Mouse (Mus musculus) kidney, postnatal 0 days (tissue): ENCODE measurements around the gene Timeless. TPM values are rescaled to one million over a fixed set of nuclear protein-coding genes. Genes with fewer than 3 reads are reported as not detected.

Experiments used
- ATAC-seq: fragments of 200-750 bp; cut with Nextera tagmentation; replicated peaks from 2 replicates; pipeline ENCODE4 v1.8.0; 2017; ENCODE audit warnings: low read depth, moderate number of reproducible peaks, moderate TSS enrichment, moderate library complexity; ENCODE audit not compliant: low FRiP score
- DNase-seq: peaks from one replicate; pipeline ENCODE4 v3.0.0-alpha.2; 2016; ENCODE audit warnings: low spot score
- H3K27ac ChIP-seq: fragments of 300-500 bp; sonication (generic); 2 replicates; pipeline ENCODE4 v1.5.1; 2014; ENCODE audit warnings: mild to moderate bottlenecking
- H3K27me3 ChIP-seq: fragments of 300-500 bp; sonication (generic); 2 replicates; pipeline ENCODE4 v1.6.1; 2014; ENCODE audit warnings: low read length, mixed read lengths; ENCODE audit not compliant: insufficient read depth
- H3K36me3 ChIP-seq: fragments of 300-500 bp; sonication (generic); 2 replicates; pipeline ENCODE4 v1.6.1; 2014; ENCODE audit warnings: low read length, mixed read lengths; ENCODE audit not compliant: insufficient read depth
- H3K4me1 ChIP-seq: fragments of 300-500 bp; sonication (generic); replicated peaks from 2 replicates; pipeline ENCODE4 v1.6.1; 2014; ENCODE audit warnings: antibody characterized with exemption, low read length, mixed read lengths; ENCODE audit not compliant: insufficient read depth
- H3K4me2 ChIP-seq: fragments of 300-500 bp; sonication (generic); 2 replicates; pipeline ENCODE4 v1.6.1; 2014; ENCODE audit warnings: mild to moderate bottlenecking, low read length, moderate library complexity, mixed read lengths
- H3K4me3 ChIP-seq: fragments of 300-500 bp; sonication (generic); replicated peaks from 2 replicates; pipeline ENCODE4 v1.5.1; 2014; ENCODE audit warnings: low read depth, low read length
- H3K9ac ChIP-seq: fragments of 300-500 bp; sonication (generic); 2 replicates; pipeline ENCODE4 v1.6.1; 2014; ENCODE audit warnings: low read depth, low read length
- H3K9me3 ChIP-seq: fragments of 300-500 bp; sonication (generic); replicated peaks from 2 replicates; pipeline ENCODE4 v1.6.1; 2016; ENCODE audit warnings: low read length, inconsistent platforms, mixed read lengths
- CTCF ChIP-seq: IDR thresholded peaks from 2 replicates; pipeline ENCODE4 v1.5.1; 2016; ENCODE audit warnings: antibody characterized with exemption, low read depth, mild to moderate bottlenecking, moderate library complexity
- WGBS: fragments of 180-500 bp; shearing (Covaris S2); extraction: QIAGEN DNeasy Blood & Tissue Kit; methylation state at CpG from one replicate; pipeline ENCODE4 v1.1.7; 2014; 5-methylcytosine and 5-hydroxymethylcytosine counted together
- polyA plus RNA-seq: library from polyadenylated mRNA; unstranded; fragments of >200 nt; fragmentation: Nextera tagmentation; extraction: Ambion mirVana; gene quantifications from 2 replicates; pipeline ENCODE4 v1.2.1, GENCODE M21; 2015

The Timeless gene
- polyA plus RNA-seq, 1 experiment from 2014 or later, result 26.4 TPM

- H3K36me3 ChIP-seq, result 0 out of 2 replicates have a peak, but pooled peaks cover 11% of the 10 kb centered on the region
- DNase-seq, result no peak
- H3K27me3 ChIP-seq, result no peaks in the 10 kb centered on the region
- H3K4me3 ChIP-seq, result no peak overlapping the region
- no peaks in the 10 kb centered on the region for H3K4me1 ChIP-seq
- 73% methylated on average over 4 of the region's 4 CpGs for WGBS
- H3K4me2 ChIP-seq, result no peak overlapping the region
- H3K9me3 ChIP-seq, result no peaks in the 10 kb centered on the region
- ATAC-seq, result no peak
- no peak overlapping the region for H3K27ac ChIP-seq
- no peak overlapping the region for H3K9ac ChIP-seq
- TF ChIP-seq CTCF, result no peak
These were observed 4.5 kb downstream of the Timeless start for GRCm38 (mm10) chr10:128236321-128236720.

DNA sequence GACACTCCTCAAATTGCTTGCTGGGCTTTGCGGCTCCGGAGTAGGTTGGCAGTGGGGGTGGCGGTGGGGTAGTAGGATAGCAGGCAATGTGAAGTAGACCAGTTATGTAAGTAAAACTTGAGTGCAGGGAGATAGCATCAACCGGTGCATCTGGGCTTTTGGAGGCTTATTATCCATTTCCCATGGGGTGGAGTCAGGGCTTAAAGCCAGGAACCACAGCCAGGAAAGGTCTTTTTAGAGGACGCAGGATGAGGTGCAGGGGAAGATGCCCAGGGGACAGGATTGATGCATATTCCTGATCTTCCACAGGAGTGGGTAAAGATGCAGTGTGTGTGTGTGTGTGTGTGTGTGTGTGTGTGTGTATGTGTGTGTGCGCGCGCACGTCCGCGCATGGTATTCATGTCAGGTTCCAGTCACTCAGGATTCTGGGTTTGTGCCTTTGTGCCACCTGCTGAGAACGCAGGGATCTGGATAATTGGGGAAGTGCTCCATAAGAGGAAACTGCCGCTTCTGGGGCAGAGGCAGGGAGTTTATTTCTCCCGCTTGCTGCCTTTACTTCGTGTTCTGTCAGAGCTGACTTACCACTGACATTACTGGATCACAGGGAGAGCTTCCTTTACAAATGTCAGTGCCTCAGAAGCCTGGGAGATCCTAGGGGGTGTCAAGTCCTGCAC is 6.1 kb downstream of the Timeless start:
- H3K4me1 ChIP-seq, result no peaks in the 10 kb centered on the region
- no peak overlapping the region for H3K4me2 ChIP-seq
- H3K9me3 ChIP-seq, result no peaks in the 10 kb centered on the region
- ATAC-seq, result no peak
- no peaks in the 10 kb centered on the region for H3K27me3 ChIP-seq
- no peak for DNase-seq
- no peak overlapping the region for H3K9ac ChIP-seq
- H3K4me3 ChIP-seq, result no peak overlapping the region
- 79% methylated on average over 15 of the region's 15 CpGs for WGBS
- H3K36me3 ChIP-seq, result 0 out of 2 replicates have a peak, but pooled peaks cover 12% of the 10 kb centered on the region
- no peak overlapping the region for H3K27ac ChIP-seq
- no peak for TF ChIP-seq CTCF

GRCm38 (mm10) chr10:128239140-128239539 is 7.3 kb downstream of the Timeless start:
- H3K9ac ChIP-seq, result no peak overlapping the region
- 88% methylated on average over 4 of the region's 4 CpGs for WGBS
- no peak for DNase-seq
- H3K27ac ChIP-seq, result no peak overlapping the region
- no peaks in the 10 kb centered on the region for H3K27me3 ChIP-seq
- no peaks in the 10 kb centered on the region for H3K9me3 ChIP-seq
- H3K4me2 ChIP-seq, result no peak overlapping the region
- TF ChIP-seq CTCF, result no peak
- H3K4me1 ChIP-seq, result no peaks in the 10 kb centered on the region
- H3K36me3 ChIP-seq, result 0 out of 2 replicates have a peak, but pooled peaks cover 16% of the 10 kb centered on the region
- ATAC-seq, result no peak
- no peak overlapping the region for H3K4me3 ChIP-seq

DNA sequence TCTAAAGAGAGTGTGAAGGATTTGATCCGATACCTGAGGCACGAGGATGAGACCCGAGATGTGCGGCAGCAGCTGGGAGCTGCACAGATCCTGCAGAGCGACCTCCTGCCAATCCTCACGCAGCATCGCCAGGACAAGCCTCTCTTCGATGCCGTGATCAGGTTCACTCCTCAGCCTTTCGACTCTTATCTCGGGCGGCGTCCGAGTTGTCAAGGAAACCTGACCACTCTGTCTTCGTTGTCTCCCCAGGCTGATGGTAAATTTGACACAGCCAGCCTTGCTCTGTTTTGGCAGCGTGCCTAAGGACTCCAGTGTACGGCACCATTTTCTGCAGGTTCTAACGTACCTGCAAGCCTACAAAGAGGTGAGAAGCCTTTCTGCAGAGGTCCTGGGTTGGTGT is 8.3 kb downstream of the Timeless start:
- Histone ChIP-seq H3K4me2 (no peak overlapping the region), H3K27me3 (no peaks in the 10 kb centered on the region), H3K4me3 (no peak overlapping the region), H3K9ac (no peak overlapping the region), H3K36me3 (peaks cover 22% of the 10 kb centered on the region; the same call in 1 of the 2 replicates), H3K4me1 (no peaks in the 10 kb centered on the region), H3K27ac (no peak overlapping the region), H3K9me3 (no peaks in the 10 kb centered on the region)
- no peak for TF ChIP-seq CTCF
- DNase-seq, result no peak
- no peak for ATAC-seq
- WGBS, result 91% methylated on average over 18 of the region's 18 CpGs

DNA sequence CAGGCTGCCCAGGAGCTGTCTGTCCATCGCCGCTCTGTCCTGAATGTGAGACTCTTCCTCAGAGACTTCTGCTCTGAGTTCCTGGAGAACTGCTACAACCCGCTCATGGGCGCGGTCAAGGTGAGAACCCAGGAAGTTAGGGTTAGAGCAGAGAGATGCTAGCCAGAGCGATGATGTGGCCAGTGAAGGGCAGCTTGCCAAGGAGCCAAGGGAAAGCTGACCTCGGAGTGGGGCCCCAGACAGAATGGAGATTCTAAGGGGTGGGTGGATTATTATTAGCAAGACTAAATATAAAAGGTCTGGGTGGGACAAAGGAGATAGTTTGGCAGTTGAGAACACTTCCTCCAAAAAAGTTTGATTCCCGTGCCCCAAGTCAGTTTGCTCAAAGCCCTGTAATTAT is 11.4 kb downstream of the Timeless start:
- Histone ChIP-seq H3K9ac (no peak overlapping the region), H3K9me3 (no peaks in the 10 kb centered on the region), H3K36me3 (peaks cover 35% of the 10 kb centered on the region), H3K4me1 (no peaks in the 10 kb centered on the region), H3K4me2 (no peak overlapping the region), H3K27me3 (no peaks in the 10 kb centered on the region), H3K4me3 (no peak overlapping the region), H3K27ac (no peak overlapping the region)
- WGBS, result 91% methylated on average over 8 of the region's 8 CpGs
- ATAC-seq (no peak), DNase-seq (no peak)
- TF ChIP-seq CTCF, result no peak

GRCm38 (mm10) chr10:128244121-128244520 is 12.3 kb downstream of the Timeless start:
- TF ChIP-seq CTCF, result no peak
- Histone ChIP-seq H3K4me3 (no peak overlapping the region), H3K36me3 (peaks cover 37% of the 10 kb centered on the region), H3K9me3 (no peaks in the 10 kb centered on the region), H3K9ac (no peak overlapping the region), H3K27me3 (no peaks in the 10 kb centered on the region), H3K27ac (no peak overlapping the region), H3K4me2 (no peak overlapping the region), H3K4me1 (no peaks in the 10 kb centered on the region)
- WGBS, result 94% methylated on average over 15 of the region's 15 CpGs
- ATAC-seq (no peak), DNase-seq (no peak)
